Mouse (Mus musculus) gastrocnemius, postnatal 36 days (tissue): ENCODE measurements at regions not wholly inside any gene's neighbourhood (a gene's known extent, or its start where the extent isn't known, plus 50 kb on each side); places are given as distances from the start of the nearest gene placed in this dataset.
"Not testable (repeated sequence)": the region's sequence is repeated elsewhere in the genome, so short reads cannot be mapped to it uniquely, and the experiment has no call there.

Experiments used
- DNase-seq, 2 experiments: peaks; one replicate each; pipeline ENCODE4 v3.0.0; 2022
- intact Hi-C: fragments of 180-260 bp; cut with DNase I; formaldehyde crosslinking; loops from one replicate; pipeline ENCODE4 v1.15.1; 2025

- intact Hi-C loops: no loop called here
- no peak for DNase-seq
Measured at GRCm38 (mm10) chr4:23341240-23341639, 853.1 kb upstream of the Pou3f2 start.

GRCm38 (mm10) chr4:23338481-23338880, 850.3 kb upstream of the Pou3f2 start:
- intact Hi-C loops: no loop called here

GRCm38 (mm10) chr4:23300617-23301016, 812.5 kb upstream of the Pou3f2 start:
- intact Hi-C loops: no loop called here

More at GRCm38 (mm10) chr4:23338481-23338880, 850.3 kb upstream of the Pou3f2 start:
- DNase-seq: no peak

GRCm38 (mm10) chr4:23280087-23280486, 791.9 kb upstream of the Pou3f2 start:
- intact Hi-C loops: no loop called here
- DNase-seq: no peak

More at GRCm38 (mm10) chr4:23300617-23301016, 812.5 kb upstream of the Pou3f2 start:
- DNase-seq: no peak

- intact Hi-C loops: no loop called here
- DNase-seq: no peak
Measured at GRCm38 (mm10) chr4:23275203-23275602, 787.0 kb upstream of the Pou3f2 start.

- intact Hi-C loops: no loop called here
- DNase-seq: no peak
Measured at GRCm38 (mm10) chr4:23271947-23272346, 783.8 kb upstream of the Pou3f2 start.

- no peak for DNase-seq
- intact Hi-C loops: no loop called here
Measured at GRCm38 (mm10) chr4:23260371-23260770, 772.2 kb upstream of the Pou3f2 start.

GRCm38 (mm10) chr4:23234960-23235359, 746.8 kb upstream of the Pou3f2 start:
- DNase-seq: no peak
- intact Hi-C loops: no loop called here

GRCm38 (mm10) chr4:23194756-23195155, 706.6 kb upstream of the Pou3f2 start:
- intact Hi-C loops: not testable (repeated sequence)

GRCm38 (mm10) chr4:23193384-23194135, 705.4 kb upstream of the Pou3f2 start:
- intact Hi-C loops: no loop called here
- no peak for DNase-seq

More at GRCm38 (mm10) chr4:23194756-23195155, 706.6 kb upstream of the Pou3f2 start:
- not testable (repeated sequence) for DNase-seq

- intact Hi-C loops: no loop called here
- no peak for DNase-seq
Measured at GRCm38 (mm10) chr4:23173811-23174210, 685.6 kb upstream of the Pou3f2 start.

- intact Hi-C loops: no loop called here
- no peak for DNase-seq
Measured at GRCm38 (mm10) chr4:23173330-23173729, 685.2 kb upstream of the Pou3f2 start.

- DNase-seq: no peak
- intact Hi-C loops: no loop called here
Measured at GRCm38 (mm10) chr4:23148097-23148849, 660.1 kb upstream of the Pou3f2 start.

- no peak for DNase-seq
- intact Hi-C loops: no loop called here
Measured at GRCm38 (mm10) chr4:23133386-23133785, 645.2 kb upstream of the Pou3f2 start.

- DNase-seq, intact Hi-C loops: not testable (repeated sequence)
Measured at GRCm38 (mm10) chr4:23101452-23101851, 613.3 kb upstream of the Pou3f2 start.

GRCm38 (mm10) chr4:23079521-23079920, 591.4 kb upstream of the Pou3f2 start:
- intact Hi-C loops: no loop called here
- no peak for DNase-seq

GRCm38 (mm10) chr4:23077603-23078002, 589.4 kb upstream of the Pou3f2 start:
- DNase-seq: no peak
- intact Hi-C loops: no loop called here

- intact Hi-C loops: no loop called here
Measured at GRCm38 (mm10) chr4:23050701-23051317, 562.6 kb upstream of the Pou3f2 start.

GRCm38 (mm10) chr4:23037784-23038183, 549.6 kb upstream of the Pou3f2 start:
- intact Hi-C loops: loop anchor here (2.0 kb wide), 1 partner anchor 21 kb away; no protein-coding TSS in a partner anchor
- DNase-seq: no peak

More at GRCm38 (mm10) chr4:23050701-23051317, 562.6 kb upstream of the Pou3f2 start:
- no peak for DNase-seq

GRCm38 (mm10) chr4:23031271-23031670, 543.1 kb upstream of the Pou3f2 start:
- intact Hi-C loops: no loop called here
- no peak for DNase-seq

GRCm38 (mm10) chr4:23022177-23022576, 534.0 kb upstream of the Pou3f2 start:
- intact Hi-C loops: no loop called here
- no peak for DNase-seq
